Mouse (Mus musculus) cerebellum, adult 2 months (tissue): ENCODE results near the gene Coq9. TPM values are rescaled to one million over a fixed set of nuclear protein-coding genes. Genes with fewer than 3 reads are reported as not detected.
A peak's percentile ranks its signal among the peaks of the same experiment; 100 is the strongest.

Source experiments
- DNase-seq, 2 experiments: peaks; one replicate each; pipeline ENCODE4 v3.0.0; 2021
- H3K27ac ChIP-seq: fragments of 200-500 bp; 2 replicates; pipeline ENCODE4 v1.5.1; 2012; ENCODE audit warnings: low read length, control low read depth, inconsistent platforms; ENCODE audit not compliant: insufficient read depth
- H3K27me3 ChIP-seq: fragments of 200-500 bp; 2 replicates; pipeline ENCODE4 v1.6.1; 2012; ENCODE audit warnings: inconsistent platforms, mild to moderate bottlenecking, low read length, moderate library complexity; ENCODE audit not compliant: control insufficient read depth, insufficient read depth
- H3K4me1 ChIP-seq: fragments of 200-500 bp; 2 replicates; pipeline ENCODE4 v1.6.1; 2011; ENCODE audit warnings: low read length; ENCODE audit not compliant: control insufficient read depth, insufficient read depth
- H3K4me3 ChIP-seq: fragments of 200-500 bp; replicated peaks from 2 replicates; pipeline ENCODE3; 2011; ENCODE audit warnings: mild to moderate bottlenecking, low read depth, low read length, control low read depth; ENCODE audit not compliant: insufficient read depth
- CTCF ChIP-seq: fragments of 200-500 bp; IDR thresholded peaks from 2 replicates; pipeline ENCODE4 v1.5.1; 2011; ENCODE audit warnings: low read depth, mild to moderate bottlenecking, control low read depth, low read length, moderate library complexity, borderline replicate concordance; ENCODE audit not compliant: insufficient read depth
- POLR2A ChIP-seq: fragments of 200-500 bp; IDR thresholded peaks from 2 replicates; pipeline ENCODE4 v1.6.1; 2011; ENCODE audit warnings: low read length, control low read depth, borderline replicate concordance; ENCODE audit not compliant: insufficient read depth
- WGBS: fragments of 180-500 bp; shearing (Covaris S2); methylation state at CpG from one replicate; pipeline ENCODE4 v1.1.7; 2018; 5-methylcytosine and 5-hydroxymethylcytosine counted together
- polyA plus RNA-seq: library from polyadenylated mRNA; depleted of rRNA; stranded (reverse); fragments of >200 nt; gene quantifications from 2 replicates; pipeline ENCODE4 v1.2.3, GENCODE M21; 2012; rRNA removed

Coq9 gene
- 155 and 163 TPM in 2 replicates for polyA plus RNA-seq

- Histone ChIP-seq H3K27me3 (no peaks in the 10 kb centered on the region), H3K4me1 (peaks cover 5% of the 10 kb centered on the region), H3K4me3 (peak within 1 kb of the TSS; percentile 87), H3K27ac (peak within 1 kb of the TSS; percentile 97)
- no peak for TF ChIP-seq CTCF
- TF ChIP-seq POLR2A = peak; percentile 93
- DNase-seq = peak; percentile 94 to 96
- under 1% methylated on average over 82 of the region's 82 CpGs for WGBS
Measured at GRCm38 (mm10) chr8:94837662-94838574, at the start of gene Coq9, which contains the start of gene Ciapin1. Gene Coq9, plus strand, starts transcription at chr8:94838321. Gene Ciapin1, minus strand, starts transcription at chr8:94838358.

GRCm38 (mm10) chr8:94789256-94789955 lies 48.7 kb upstream of the Coq9 start:
- Histone ChIP-seq H3K4me1 (no peaks in the 10 kb centered on the region; the same call in 1 of the 2 replicates), H3K27ac (no peak overlapping the region), H3K4me3 (no peak overlapping the region), H3K27me3 (no peaks in the 10 kb centered on the region; the same call in 1 of the 2 replicates)
- no peak for TF ChIP-seq POLR2A
- TF ChIP-seq CTCF = no peak
- no peak for DNase-seq
- 64% methylated on average over 10 of the region's 10 CpGs for WGBS

- 86% methylated on average over 4 of the region's 4 CpGs for WGBS
Measured at GRCm38 (mm10) chr8:94794368-94794767, 43.8 kb upstream of the Coq9 start.

GRCm38 (mm10) chr8:94794782-94795181 lies 43.3 kb upstream of the Coq9 start:
- H3K4me3 ChIP-seq = no peak overlapping the region
- no peak for TF ChIP-seq CTCF
- TF ChIP-seq POLR2A = no peak
- no peaks in the 10 kb centered on the region for H3K4me1 ChIP-seq
- no peak for DNase-seq
- no peak overlapping the region for H3K27ac ChIP-seq
- WGBS = 95% methylated on average over 2 of the region's 2 CpGs
- H3K27me3 ChIP-seq = no peaks in the 10 kb centered on the region; the same call in 1 of the 2 replicates

More at GRCm38 (mm10) chr8:94794368-94794767, 43.8 kb upstream of the Coq9 start:
- Histone ChIP-seq H3K27me3 (no peaks in the 10 kb centered on the region; the same call in 1 of the 2 replicates), H3K27ac (no peak overlapping the region), H3K4me3 (no peak overlapping the region), H3K4me1 (no peaks in the 10 kb centered on the region)
- DNase-seq = no peak
- no peak for TF ChIP-seq CTCF
- TF ChIP-seq POLR2A = no peak

GRCm38 (mm10) chr8:94800278-94800968 lies 37.7 kb upstream of the Coq9 start:
- 44% methylated on average over 7 of the region's 7 CpGs for WGBS
- no peaks in the 10 kb centered on the region for H3K4me1 ChIP-seq
- no peak for DNase-seq
- no peaks in the 10 kb centered on the region for H3K27me3 ChIP-seq
- no peak overlapping the region for H3K27ac ChIP-seq
- no peak overlapping the region for H3K4me3 ChIP-seq
- no peak for TF ChIP-seq POLR2A

GRCm38 (mm10) chr8:94801293-94802095 lies 36.6 kb upstream of the Coq9 start:
- 35% methylated on average over 14 of the region's 14 CpGs for WGBS
- TF ChIP-seq CTCF (peak; percentile 37; the same call in 1 of the 2 replicates), POLR2A (no peak)
- Histone ChIP-seq H3K4me1 (no peaks in the 10 kb centered on the region), H3K4me3 (no peak overlapping the region), H3K27me3 (no peaks in the 10 kb centered on the region), H3K27ac (no peak overlapping the region)
- peak; percentile 53 to 56 for DNase-seq

- no peak overlapping the region for H3K27ac ChIP-seq
- no peaks in the 10 kb centered on the region for H3K27me3 ChIP-seq
- no peaks in the 10 kb centered on the region for H3K4me1 ChIP-seq
- WGBS = 86% methylated on average over 4 of the region's 4 CpGs
- DNase-seq = no peak
- TF ChIP-seq CTCF = no peak
- no peak for TF ChIP-seq POLR2A
- no peak overlapping the region for H3K4me3 ChIP-seq
Measured at GRCm38 (mm10) chr8:94802375-94802774, 35.7 kb upstream of the Coq9 start.
